Mouse (Mus musculus): ENCODE data around the gene Cyp2f2.

- no peak for TF ChIP-seq CTCF (conservative IDR thresholded peaks at IDR 0.05; ENCODE audit: low read length)
- TF ChIP-seq NANOG (IDR thresholded peaks at IDR 0.05; ENCODE audit: borderline replicate concordance, low read length) = no peak
Measured at GRCm38 (mm10) chr7:27092882-27093281, 26.8 kb upstream of the Cyp2f2 start.

Data from E14TG2a.4 (cell line).